Mouse (Mus musculus): Measurements from ENCODE around the gene Mitf. TPM values are rescaled to one million over a fixed set of nuclear protein-coding genes. Genes with fewer than 3 reads are reported as not detected.

The Mitf gene
- total RNA-seq, 2 experiments from 2014 or later = 52.5 to 56.7 TPM

GRCm38 (mm10) chr6:97950033-97950881, 143.4 kb downstream of the Mitf start:
- DNase-seq = no peak

- no peak for DNase-seq
Observed at GRCm38 (mm10) chr6:97950882-97951245, 144.0 kb downstream of the Mitf start.

GRCm38 (mm10) chr6:97951711-97952110, 144.9 kb downstream of the Mitf start:
- no peak for DNase-seq

GRCm38 (mm10) chr6:97952845-97953244, 146.0 kb downstream of the Mitf start:
- DNase-seq = peak in 1 of 2 experiments; percentile 11

DNA sequence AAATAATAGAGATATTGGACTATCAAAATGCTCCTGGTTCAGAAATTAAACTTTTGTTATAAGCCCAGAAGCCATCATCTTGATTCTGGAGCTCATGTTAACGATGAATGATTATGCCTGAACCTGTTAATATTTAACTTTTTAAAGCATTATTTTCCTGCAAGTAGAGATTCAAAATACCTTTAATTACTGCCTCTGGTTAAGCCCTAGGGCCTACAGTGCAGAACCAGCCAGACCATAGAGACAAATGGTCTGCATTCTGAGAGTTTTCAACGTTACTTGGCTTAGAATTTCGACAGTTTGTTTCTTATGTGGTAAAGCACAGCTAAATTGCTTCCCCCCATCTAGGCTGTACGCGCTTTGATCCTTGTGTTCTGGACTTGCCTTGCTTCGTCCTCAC, 149.3 kb downstream of the Mitf start:
- no peak for DNase-seq

DNA sequence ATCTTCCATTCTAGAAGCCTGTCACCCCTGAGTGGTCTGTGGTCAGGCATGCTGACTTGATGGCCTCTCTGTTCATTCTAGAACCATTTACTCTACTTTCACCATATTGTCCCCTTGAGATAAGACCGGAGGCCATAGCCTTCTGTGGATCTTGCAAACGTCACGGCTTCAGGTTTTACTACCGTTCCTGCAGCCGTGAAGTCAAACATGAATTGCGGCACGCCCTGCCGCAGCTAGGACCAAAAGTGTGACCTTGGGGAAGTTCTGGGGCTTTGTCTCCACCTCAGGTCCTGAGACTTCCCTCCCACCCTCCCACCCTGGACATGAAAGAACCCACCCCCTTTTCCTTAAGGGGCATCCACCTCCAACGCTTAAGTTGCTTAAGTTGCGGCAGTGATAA, 149.8 kb downstream of the Mitf start:
- DNase-seq = no peak

DNA sequence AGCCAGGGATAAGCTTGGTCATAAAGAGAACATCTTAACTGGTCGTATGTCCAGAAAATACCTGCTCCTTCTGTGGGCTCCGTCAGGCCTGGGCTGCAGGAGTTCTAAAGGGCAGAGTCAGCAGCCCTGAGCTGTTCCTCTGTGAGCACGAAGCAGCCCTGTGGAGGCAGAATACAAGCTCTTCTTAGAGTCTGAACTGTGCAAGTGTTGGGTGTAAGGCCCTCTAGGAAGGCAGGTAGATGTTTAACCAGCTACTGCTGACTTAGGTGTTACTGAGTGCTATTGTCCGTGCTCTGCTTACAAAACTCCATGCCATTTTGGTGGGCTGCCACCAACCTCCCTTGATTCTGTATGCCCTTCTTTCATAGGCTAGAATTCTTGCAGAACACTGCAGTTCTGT, 151.4 kb downstream of the Mitf start:
- DNase-seq = no peak

GRCm38 (mm10) chr6:97961776-97962175, 154.9 kb downstream of the Mitf start:
- DNase-seq = no peak

- peak; percentile 20 to 40 for DNase-seq
Observed at GRCm38 (mm10) chr6:97962311-97962710, 155.5 kb downstream of the Mitf start.

- no peak for DNase-seq
Observed at GRCm38 (mm10) chr6:97964750-97965149, 157.9 kb downstream of the Mitf start.

GRCm38 (mm10) chr6:97981668-97982067, 174.8 kb downstream of the Mitf start:
- no peak for DNase-seq

GRCm38 (mm10) chr6:97985658-97986057, 178.8 kb downstream of the Mitf start:
- DNase-seq = no peak

GRCm38 (mm10) chr6:97986417-97986816, 179.6 kb downstream of the Mitf start:
- DNase-seq = no peak

GRCm38 (mm10) chr6:97993507-97993906, 186.7 kb downstream of the Mitf start:
- no peak for DNase-seq

GRCm38 (mm10) chr6:97995606-97996307, 188.9 kb downstream of the Mitf start:
- DNase-seq = peak in 1 of 2 experiments; percentile 25

DNA sequence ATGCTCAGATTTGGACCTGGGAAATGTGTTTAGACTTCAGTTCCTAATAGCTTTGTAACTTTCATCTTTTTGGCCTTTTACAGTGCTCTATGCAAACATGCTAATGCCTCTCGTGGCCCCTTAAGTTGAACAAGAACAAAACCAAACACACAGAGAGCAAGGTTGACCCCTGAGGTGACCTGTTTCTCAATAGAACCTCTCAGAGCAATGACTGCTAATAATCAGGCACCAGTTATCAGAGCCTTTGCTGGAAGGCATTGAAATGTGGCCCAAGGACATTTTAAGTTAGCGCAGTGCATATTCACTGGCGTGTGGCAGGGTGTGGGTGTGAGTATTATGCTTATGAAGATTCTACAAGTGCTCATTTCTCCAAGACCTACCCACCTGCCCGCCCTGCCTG, 194.7 kb downstream of the Mitf start:
- peak in 1 of 2 experiments; percentile 49 for DNase-seq

GRCm38 (mm10) chr6:98003114-98003513, 196.3 kb downstream of the Mitf start:
- peak in 1 of 2 experiments; percentile 64 for DNase-seq

GRCm38 (mm10) chr6:98005566-98005965, 198.7 kb downstream of the Mitf start:
- DNase-seq = peak in 1 of 2 experiments; percentile 52

DNA sequence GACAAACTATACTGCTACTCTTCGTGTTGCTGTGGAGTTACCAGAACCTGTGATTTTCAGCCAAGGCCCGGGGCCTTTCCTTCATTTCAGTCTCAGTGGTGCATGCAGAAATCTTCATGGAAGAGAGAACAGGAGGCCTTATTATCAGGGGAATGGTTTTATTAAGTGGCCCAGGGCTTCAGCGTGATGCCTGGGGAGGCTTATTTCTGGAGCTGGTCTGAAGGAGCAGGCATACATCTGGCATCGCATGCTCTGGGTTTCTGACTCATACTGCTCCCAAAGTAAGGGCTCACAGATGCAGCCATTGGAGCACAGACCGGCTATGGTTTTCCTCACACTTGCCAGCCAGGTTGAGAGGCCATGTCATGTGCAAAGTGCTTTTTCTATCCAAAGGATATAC, 208.2 kb downstream of the Mitf start:
- DNase-seq = no peak

GRCm38 (mm10) chr6:98015819-98016218, 209.0 kb downstream of the Mitf start:
- DNase-seq = no peak

DNA sequence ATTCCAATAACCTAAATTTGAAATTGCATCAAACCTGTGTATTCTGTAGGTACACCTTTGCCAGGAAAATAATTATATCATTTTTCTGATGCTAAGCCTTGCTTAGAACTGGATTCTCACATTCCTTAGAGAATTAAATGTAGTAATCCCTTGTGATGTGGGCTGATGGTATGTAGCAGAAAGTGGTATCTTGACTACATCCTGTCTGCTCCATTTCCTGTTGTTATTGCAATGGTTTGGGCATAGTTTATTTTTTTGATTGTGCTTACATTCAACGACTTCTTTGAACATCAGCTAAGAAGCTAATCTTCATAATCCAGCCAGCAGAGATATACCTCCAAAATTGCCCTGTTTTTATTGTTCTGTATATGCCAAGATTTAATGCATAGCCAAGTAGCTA, 217.0 kb downstream of the Mitf start:
- no peak for DNase-seq

DNA sequence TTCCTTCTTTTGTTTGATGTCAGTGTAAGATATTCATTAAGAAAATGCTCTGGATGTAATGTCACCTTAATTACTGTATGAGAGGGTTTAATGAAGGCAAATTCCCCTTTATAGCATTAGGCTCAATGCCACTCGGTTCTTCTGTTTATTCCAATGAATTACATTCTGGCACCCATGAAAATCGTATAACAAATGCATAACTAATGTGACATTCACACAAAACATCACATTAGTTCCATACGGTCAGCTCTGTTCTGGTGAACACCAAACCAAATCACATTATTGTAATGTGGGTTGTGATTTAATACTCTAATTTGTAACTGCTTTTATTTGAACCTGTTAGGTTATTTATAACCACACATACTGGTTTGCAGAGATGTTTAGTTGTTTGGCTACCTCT, 231.7 kb downstream of the Mitf start:
- DNase-seq = no peak

DNA sequence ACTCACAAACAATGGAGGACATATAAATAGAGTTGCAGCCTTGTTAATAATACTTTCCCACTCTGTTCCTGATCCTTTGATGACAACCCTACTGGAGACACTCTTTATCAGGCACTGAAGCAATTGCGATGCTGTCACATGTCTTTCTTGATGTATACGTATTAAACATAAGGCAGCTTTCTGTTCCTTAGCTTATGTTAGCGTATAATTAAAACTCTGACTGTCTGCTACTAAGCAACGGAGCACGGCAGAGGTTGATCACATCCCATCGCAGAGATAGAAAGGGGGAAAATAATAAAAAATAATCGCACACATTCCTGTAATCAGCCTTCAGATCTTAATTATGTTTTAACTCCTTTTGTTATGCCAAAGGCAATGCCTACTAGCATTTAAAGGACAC, 234.9 kb downstream of the Mitf start:
- no peak for DNase-seq

All from heart, adult 18-20 months (tissue).